Mouse (Mus musculus) stomach, postnatal 0 days (tissue): Measurements from ENCODE around the gene Cbx6. TPM values are rescaled to one million over a fixed set of nuclear protein-coding genes. Genes with fewer than 3 reads are reported as not detected.

ENCODE experiments used
- ATAC-seq: fragments of 200-750 bp; cut with Nextera tagmentation; 2 replicates; pipeline ENCODE4 v1.8.0; 2017; ENCODE audit not compliant: low FRiP score, low TSS enrichment
- DNase-seq: peaks from one replicate; pipeline ENCODE4 v3.0.0-alpha.2; 2016; ENCODE audit warnings: low spot score
- H3K27ac ChIP-seq: fragments of 300-500 bp; sonication (generic); replicated peaks from 2 replicates; pipeline ENCODE4 v1.5.1; 2014; ENCODE audit warnings: mild to moderate bottlenecking, control low read depth
- H3K27me3 ChIP-seq: fragments of 300-500 bp; sonication (generic); 2 replicates; pipeline ENCODE4 v1.6.1; 2014; ENCODE audit warnings: low read length; ENCODE audit not compliant: control insufficient read depth, insufficient read depth
- H3K36me3 ChIP-seq: fragments of 300-500 bp; sonication (generic); 2 replicates; pipeline ENCODE4 v1.6.1; 2014; ENCODE audit warnings: low read length, mixed read lengths; ENCODE audit not compliant: control insufficient read depth, insufficient read depth
- H3K4me1 ChIP-seq: fragments of 300-500 bp; sonication (generic); replicated peaks from 2 replicates; pipeline ENCODE4 v1.6.1; 2014; ENCODE audit warnings: antibody characterized with exemption; ENCODE audit not compliant: control insufficient read depth, insufficient read depth
- H3K4me2 ChIP-seq: fragments of 300-500 bp; sonication (generic); replicated peaks from 2 replicates; pipeline ENCODE4 v1.6.1; 2014; ENCODE audit warnings: low read depth, mild to moderate bottlenecking, control low read depth, moderate library complexity
- H3K4me3 ChIP-seq: fragments of 300-500 bp; sonication (generic); 2 replicates; pipeline ENCODE4 v1.5.1; 2014; ENCODE audit warnings: low read depth, low read length, control low read depth
- H3K9ac ChIP-seq: fragments of 300-500 bp; sonication (generic); 2 replicates; pipeline ENCODE4 v1.6.1; 2014; ENCODE audit warnings: mild to moderate bottlenecking, low read length, control low read depth, mixed read lengths
- H3K9me3 ChIP-seq: fragments of 300-500 bp; sonication (generic); 2 replicates; pipeline ENCODE4 v1.6.1; 2016; ENCODE audit warnings: low read length; ENCODE audit not compliant: control insufficient read depth
- CTCF ChIP-seq: IDR thresholded peaks from 2 replicates; pipeline ENCODE4 v1.5.1; 2016; ENCODE audit warnings: antibody characterized with exemption, low read depth, mild to moderate bottlenecking, moderate library complexity
- EP300 ChIP-seq: optimal IDR thresholded peaks from 2 replicates; pipeline ENCODE3; 2016; ENCODE audit warnings: antibody characterized with exemption
- WGBS: fragments of 180-500 bp; shearing (Covaris S2); extraction: QIAGEN DNeasy Blood & Tissue Kit; methylation state at CpG from one replicate; pipeline ENCODE4 v1.1.7; 2014; 5-methylcytosine and 5-hydroxymethylcytosine counted together
- polyA plus RNA-seq: library from polyadenylated mRNA; unstranded; fragments of >200 nt; fragmentation: Nextera tagmentation; extraction: Ambion mirVana; gene quantifications from 2 replicates; pipeline ENCODE4 v1.2.1, GENCODE M21; 2015

Cbx6 gene
- polyA plus RNA-seq, 1 experiment from 2014 or later, result 33.3 TPM

- peak overlapping the region; percentile 57 for H3K4me3 ChIP-seq
- WGBS, result 4% methylated on average over 77 of the region's 81 CpGs
- TF ChIP-seq CTCF, result peak; percentile 38; the same call in 1 of the 2 replicates
- TF ChIP-seq EP300, result no peak
- peaks cover 5% of the 10 kb centered on the region; the same call in 1 of the 2 replicates for H3K27me3 ChIP-seq
- no peak overlapping the region for H3K27ac ChIP-seq
- H3K4me2 ChIP-seq, result peak overlapping the region; percentile 91
- no peaks in the 10 kb centered on the region for H3K9me3 ChIP-seq
- H3K4me1 ChIP-seq, result no peaks in the 10 kb centered on the region
- no peaks in the 10 kb centered on the region for H3K36me3 ChIP-seq
- peak; percentile 38 for DNase-seq
- ATAC-seq, result peak; percentile 40
- peak overlapping the region; percentile 59 for H3K9ac ChIP-seq
Measured at GRCm38 (mm10) chr15:79803533-79804351, 30.7 kb downstream of the Cbx6 start.

GRCm38 (mm10) chr15:79802304-79802703 is 32.2 kb downstream of the Cbx6 start:
- Histone ChIP-seq H3K4me3 (no peak overlapping the region), H3K36me3 (no peaks in the 10 kb centered on the region), H3K4me1 (no peaks in the 10 kb centered on the region), H3K4me2 (no peak overlapping the region), H3K27ac (no peak overlapping the region), H3K27me3 (peaks cover 5% of the 10 kb centered on the region; the same call in 1 of the 2 replicates), H3K9me3 (no peaks in the 10 kb centered on the region), H3K9ac (no peak overlapping the region)
- TF ChIP-seq CTCF (no peak), EP300 (no peak)
- DNase-seq (no peak), ATAC-seq (no peak)
- WGBS, result 59% methylated on average over 4 of the region's 4 CpGs

GRCm38 (mm10) chr15:79801646-79802045 is 32.8 kb downstream of the Cbx6 start:
- 76% methylated on average over 2 of the region's 2 CpGs for WGBS
- no peak overlapping the region for H3K9ac ChIP-seq
- H3K36me3 ChIP-seq, result no peaks in the 10 kb centered on the region
- peaks cover 5% of the 10 kb centered on the region; the same call in 1 of the 2 replicates for H3K27me3 ChIP-seq
- no peaks in the 10 kb centered on the region for H3K4me1 ChIP-seq
- no peak overlapping the region for H3K4me3 ChIP-seq
- H3K9me3 ChIP-seq, result no peaks in the 10 kb centered on the region
- ATAC-seq (no peak), DNase-seq (no peak)
- TF ChIP-seq CTCF, result no peak
- no peak for TF ChIP-seq EP300
- no peak overlapping the region for H3K27ac ChIP-seq
- no peak overlapping the region for H3K4me2 ChIP-seq

- WGBS, result 59% methylated on average over 11 of the region's 11 CpGs
- no peak for DNase-seq
Measured at GRCm38 (mm10) chr15:79800701-79801100, 33.8 kb downstream of the Cbx6 start.

GRCm38 (mm10) chr15:79798591-79798990 is 35.9 kb downstream of the Cbx6 start:
- Histone ChIP-seq H3K4me3 (no peak overlapping the region), H3K36me3 (no peaks in the 10 kb centered on the region), H3K4me1 (no peaks in the 10 kb centered on the region), H3K9ac (no peak overlapping the region), H3K27ac (no peak overlapping the region), H3K27me3 (no peaks in the 10 kb centered on the region), H3K4me2 (no peak overlapping the region), H3K9me3 (no peaks in the 10 kb centered on the region)
- TF ChIP-seq CTCF, result no peak
- TF ChIP-seq EP300, result no peak
- 82% methylated on average over 10 of the region's 10 CpGs for WGBS
- no peak for DNase-seq
- no peak for ATAC-seq

More at GRCm38 (mm10) chr15:79800701-79801100, 33.8 kb downstream of the Cbx6 start:
- H3K36me3 ChIP-seq, result no peaks in the 10 kb centered on the region
- ATAC-seq, result no peak
- no peaks in the 10 kb centered on the region for H3K9me3 ChIP-seq
- no peak overlapping the region for H3K27ac ChIP-seq
- H3K27me3 ChIP-seq, result peaks cover 5% of the 10 kb centered on the region; the same call in 1 of the 2 replicates
- H3K4me2 ChIP-seq, result no peak overlapping the region
- no peak for TF ChIP-seq CTCF
- no peak for TF ChIP-seq EP300
- H3K4me1 ChIP-seq, result no peaks in the 10 kb centered on the region
- H3K9ac ChIP-seq, result no peak overlapping the region
- no peak overlapping the region for H3K4me3 ChIP-seq

GRCm38 (mm10) chr15:79797680-79798079 is 36.8 kb downstream of the Cbx6 start:
- no peak for DNase-seq
- no peak for ATAC-seq
- H3K27ac ChIP-seq, result no peak overlapping the region
- H3K9me3 ChIP-seq, result no peaks in the 10 kb centered on the region
- H3K27me3 ChIP-seq, result no peaks in the 10 kb centered on the region
- H3K9ac ChIP-seq, result no peak overlapping the region
- H3K4me1 ChIP-seq, result no peaks in the 10 kb centered on the region
- TF ChIP-seq EP300 (no peak), CTCF (no peak)
- H3K4me2 ChIP-seq, result no peak overlapping the region
- H3K36me3 ChIP-seq, result no peaks in the 10 kb centered on the region
- 80% methylated on average over 8 of the region's 8 CpGs for WGBS
- no peak overlapping the region for H3K4me3 ChIP-seq
